Mouse (Mus musculus) heart, postnatal 36 days (tissue): ENCODE measurements around the gene Olfr720. TPM values are rescaled to one million over a fixed set of nuclear protein-coding genes. Genes with fewer than 3 reads are reported as not detected.

ENCODE experiments used
- DNase-seq, 2 experiments: peaks; one replicate each; pipeline ENCODE4 v3.0.0; 2021 to 2022
- intact Hi-C: fragments of 180-260 bp; cut with DNase I; formaldehyde crosslinking; loops from one replicate; pipeline ENCODE4 v1.15.1; 2025
- total RNA-seq, 2 experiments: library from RNA; stranded (reverse); gene quantifications; 2 replicates each; pipeline ENCODE4 v1.2.3; 2021

Olfr720 gene
- not detected for total RNA-seq

DNA sequence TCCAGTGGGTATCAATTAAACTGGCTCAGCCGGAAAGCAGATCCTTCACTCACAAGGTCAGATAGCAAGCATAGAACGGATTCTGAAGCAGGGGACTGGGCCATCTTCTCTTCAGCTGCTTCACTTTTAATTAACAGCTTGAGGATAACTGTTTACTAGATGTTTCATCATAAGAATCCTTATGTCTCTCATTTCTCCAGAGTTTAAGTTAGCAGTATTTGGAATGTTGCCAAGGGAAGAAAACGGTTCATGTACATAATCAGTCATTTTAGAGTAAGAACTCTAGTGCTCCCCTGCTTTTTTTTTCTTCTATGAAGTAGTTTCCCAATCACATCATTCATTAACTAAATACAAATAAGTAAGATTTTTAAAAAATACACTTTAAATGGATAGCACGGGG, at the start of gene Olfr720:
Olfr720 (minus strand) TSS at position 101 of the 400 bp plus-strand sequence.
- intact Hi-C loops, result no loop called here
- no peak for DNase-seq

Other genes with a start within 250 kb of the Olfr720 start
- 10 to 100 TPM; 16.3 to 16.5 TPM for gene Atxn7, start 225.4 kb downstream of the Olfr720 start, total RNA-seq
- gene Thoc7, start 225.0 kb downstream of the Olfr720 start, total RNA-seq, result 10 to 100 TPM; 97.2 to 98.6 TPM
- 10 to 100 TPM; 83.0 to 89.4 TPM for gene Psmd6, start 65.9 kb downstream of the Olfr720 start, total RNA-seq
- not detected for gene Olfr31, start 136.0 kb upstream of the Olfr720 start, total RNA-seq
- gene Il3ra, start 159.4 kb upstream of the Olfr720 start, total RNA-seq, result 1 to 10 TPM; 4.2 to 4.8 TPM
- not detected for gene Olfr721-ps1, start 214.5 kb upstream of the Olfr720 start, total RNA-seq